Mouse (Mus musculus) embryonic facial prominence, embryonic 11.5 days (tissue): ENCODE measurements around the gene Pla2g10. TPM values are rescaled to one million over a fixed set of nuclear protein-coding genes. Genes with fewer than 3 reads are reported as not detected.

ENCODE experiments used
- ATAC-seq: fragments of 200-750 bp; cut with Nextera tagmentation; replicated peaks from 2 replicates; pipeline ENCODE4 v1.8.0; 2017; ENCODE audit warnings: low read depth; ENCODE audit not compliant: insufficient number of reproducible peaks, low FRiP score, low TSS enrichment
- DNase-seq: peaks from one replicate; pipeline ENCODE4 v3.0.0-alpha.2; 2015; ENCODE audit warnings: low spot score
- H3K27ac ChIP-seq: fragments of 300-500 bp; sonication (generic); replicated peaks from 2 replicates; pipeline ENCODE4 v1.5.1; 2014; ENCODE audit warnings: mild to moderate bottlenecking, low read depth, low read length, control low read depth
- H3K27me3 ChIP-seq: fragments of 300-500 bp; sonication (generic); 2 replicates; pipeline ENCODE4 v1.6.1; 2014; ENCODE audit warnings: mild to moderate bottlenecking, low read length, moderate library complexity, mixed read lengths; ENCODE audit not compliant: control insufficient read depth, insufficient read depth
- H3K36me3 ChIP-seq: fragments of 300-500 bp; sonication (generic); replicated peaks from 2 replicates; pipeline ENCODE4 v1.6.1; 2014; ENCODE audit warnings: low read depth, mild to moderate bottlenecking, low read length, moderate library complexity, mixed read lengths; ENCODE audit not compliant: control insufficient read depth, insufficient read depth
- H3K4me1 ChIP-seq: fragments of 300-500 bp; sonication (generic); 2 replicates; pipeline ENCODE4 v1.6.1; 2014; ENCODE audit warnings: low read length, mixed read lengths; ENCODE audit not compliant: control insufficient read depth, insufficient read depth
- H3K4me2 ChIP-seq: fragments of 300-500 bp; sonication (generic); 2 replicates; pipeline ENCODE4 v1.6.1; 2014; ENCODE audit warnings: low read depth, mild to moderate bottlenecking, control low read depth, low read length, moderate library complexity
- H3K4me3 ChIP-seq: fragments of 300-500 bp; sonication (generic); 2 replicates; pipeline ENCODE4 v1.5.1; 2014; ENCODE audit warnings: low read depth, low read length, control low read depth
- H3K9ac ChIP-seq: fragments of 300-500 bp; sonication (generic); replicated peaks from 2 replicates; pipeline ENCODE4 v1.6.1; 2014; ENCODE audit warnings: mild to moderate bottlenecking, control low read depth, low read length
- H3K9me3 ChIP-seq: fragments of 300-500 bp; sonication (generic); replicated peaks from 2 replicates; pipeline ENCODE4 v1.6.1; 2016; ENCODE audit warnings: mild to moderate bottlenecking, low read length, inconsistent platforms, mixed read lengths; ENCODE audit not compliant: control insufficient read depth
- WGBS: fragments of 180-500 bp; shearing (Covaris S2); extraction: QIAGEN DNeasy Blood & Tissue Kit; methylation state at CpG from one replicate; pipeline ENCODE4 v1.1.7; 2014; 5-methylcytosine and 5-hydroxymethylcytosine counted together
- polyA plus RNA-seq: library from polyadenylated mRNA; unstranded; fragments of >200 nt; fragmentation: Nextera tagmentation; extraction: Ambion mirVana; gene quantifications from 2 replicates; pipeline ENCODE4 v1.2.1, GENCODE M21; 2014

Pla2g10 gene
- polyA plus RNA-seq, 1 experiment from 2014 or later: not detected

DNA sequence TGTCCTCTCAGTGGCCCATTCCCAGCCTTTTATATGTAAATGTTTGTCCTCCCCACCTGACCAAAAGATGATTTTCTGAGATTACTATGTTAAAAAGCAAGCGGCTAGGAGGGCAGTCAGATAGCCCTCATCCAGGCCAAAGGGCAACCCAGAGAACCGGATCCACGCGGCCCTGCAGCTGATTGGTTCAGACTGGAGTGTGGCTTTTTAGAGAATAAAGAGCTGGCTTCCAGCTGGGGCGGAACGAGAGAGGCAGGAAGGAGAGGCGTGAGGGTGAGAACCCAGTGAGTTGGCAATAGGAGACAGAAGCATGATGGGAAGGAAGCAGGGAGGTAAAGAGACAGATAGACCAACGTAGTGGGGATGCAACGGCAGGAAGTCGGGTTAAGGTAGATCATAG lies 7.8 kb downstream of the Pla2g10 start:
- no peak for ATAC-seq
- no peaks in the 10 kb centered on the region for H3K36me3 ChIP-seq
- WGBS: 39% methylated on average over 10 of the region's 10 CpGs
- no peak overlapping the region for H3K4me2 ChIP-seq
- no peaks in the 10 kb centered on the region for H3K27me3 ChIP-seq
- no peak overlapping the region for H3K4me3 ChIP-seq
- no peaks in the 10 kb centered on the region for H3K4me1 ChIP-seq
- no peaks in the 10 kb centered on the region for H3K9me3 ChIP-seq
- no peak overlapping the region for H3K9ac ChIP-seq
- DNase-seq: no peak
- H3K27ac ChIP-seq: no peak overlapping the region

DNA sequence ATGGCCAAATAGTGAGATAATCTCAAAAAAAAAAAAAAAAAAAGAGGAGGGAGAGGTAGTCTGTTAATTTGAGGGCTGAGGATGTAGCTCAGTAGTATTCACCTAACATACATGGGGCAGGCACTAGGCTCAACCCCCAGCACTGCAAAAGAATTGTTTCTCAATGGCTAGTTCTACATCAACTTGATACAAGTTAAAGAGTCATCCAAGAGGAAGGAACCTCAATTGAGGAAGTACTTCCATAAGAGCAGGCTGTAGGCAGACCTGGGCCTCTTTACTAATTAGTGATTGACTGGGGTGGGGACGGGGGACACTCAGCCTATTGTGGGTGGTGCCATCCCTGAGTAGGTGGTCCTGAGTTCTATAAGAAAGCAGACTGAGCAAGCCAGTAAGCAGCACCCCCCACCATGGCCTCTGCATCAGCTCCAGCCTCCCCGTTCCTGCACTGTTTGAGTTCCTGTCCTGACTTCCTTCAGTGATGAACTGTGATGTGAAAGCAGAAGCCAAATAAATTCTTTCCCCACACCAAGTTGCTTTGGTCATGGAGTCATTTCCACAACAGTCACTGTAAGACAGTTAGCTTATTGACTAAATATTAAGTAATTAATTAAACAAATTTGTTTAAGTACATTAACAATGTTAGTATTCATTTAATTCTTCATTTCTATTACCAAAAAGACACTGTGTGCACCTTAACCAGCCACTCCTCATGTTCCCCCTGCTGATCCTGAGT lies 13.8 kb downstream of the Pla2g10 start:
- Histone ChIP-seq H3K9me3 (no peaks in the 10 kb centered on the region), H3K36me3 (no peaks in the 10 kb centered on the region), H3K9ac (no peak overlapping the region), H3K4me2 (no peak overlapping the region), H3K4me1 (no peaks in the 10 kb centered on the region), H3K4me3 (no peak overlapping the region), H3K27ac (no peak overlapping the region), H3K27me3 (no peaks in the 10 kb centered on the region)
- DNase-seq (no peak), ATAC-seq (no peak)
- WGBS: 90% methylated on average over 2 of the region's 2 CpGs

DNA sequence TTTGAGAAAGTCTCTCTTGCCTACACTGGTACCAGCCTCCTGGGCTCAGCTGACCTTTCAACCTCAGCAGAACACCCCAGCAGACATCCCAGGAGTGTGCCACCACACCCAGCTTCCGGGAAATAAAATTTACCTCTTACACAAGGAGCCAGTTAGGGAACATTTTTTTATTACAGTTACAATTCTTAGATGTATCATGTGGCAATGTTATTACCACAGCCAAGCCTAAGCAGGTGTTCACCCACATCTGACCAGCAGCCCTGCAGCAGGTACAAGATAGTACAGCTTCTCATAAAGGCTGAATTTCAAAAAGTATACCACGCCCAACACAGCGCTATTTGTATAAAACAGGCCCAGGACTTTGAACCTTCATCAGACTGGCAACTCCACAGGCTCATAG lies 15.9 kb downstream of the Pla2g10 start:
- ATAC-seq (no peak), DNase-seq (no peak)
- Histone ChIP-seq H3K4me3 (no peak overlapping the region), H3K27ac (no peak overlapping the region), H3K4me2 (no peak overlapping the region), H3K36me3 (no peaks in the 10 kb centered on the region), H3K4me1 (no peaks in the 10 kb centered on the region), H3K27me3 (no peaks in the 10 kb centered on the region), H3K9me3 (no peaks in the 10 kb centered on the region), H3K9ac (no peak overlapping the region)
- 84% methylated on average over 3 of the region's 3 CpGs for WGBS

DNA sequence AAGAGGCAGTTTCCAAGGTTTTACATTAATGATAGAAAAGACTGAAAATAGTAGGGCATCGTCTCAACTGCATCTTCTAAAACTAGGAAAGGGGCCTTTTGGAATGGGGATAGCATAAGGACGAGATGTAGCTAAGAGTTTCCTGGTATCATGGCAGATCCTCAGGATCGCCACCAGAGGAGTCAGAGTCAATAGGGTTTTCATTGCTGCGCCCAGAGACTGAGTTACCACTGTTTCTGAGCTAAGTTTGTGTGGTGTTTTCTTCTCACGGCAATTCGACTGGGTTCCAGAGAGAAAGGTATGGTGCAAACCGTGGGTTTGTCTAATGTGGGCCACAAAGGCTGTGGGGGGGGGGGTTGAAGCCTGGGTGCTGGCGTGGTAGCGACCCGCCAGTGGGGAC lies 26.1 kb downstream of the Pla2g10 start:
- H3K9ac ChIP-seq: no peak overlapping the region
- H3K4me2 ChIP-seq: no peak overlapping the region
- ATAC-seq (no peak), DNase-seq (no peak)
- H3K4me3 ChIP-seq: no peak overlapping the region
- no peaks in the 10 kb centered on the region for H3K9me3 ChIP-seq
- no peaks in the 10 kb centered on the region for H3K36me3 ChIP-seq
- H3K4me1 ChIP-seq: no peaks in the 10 kb centered on the region
- no peaks in the 10 kb centered on the region for H3K27me3 ChIP-seq
- WGBS: 92% methylated on average over 10 of the region's 10 CpGs
- H3K27ac ChIP-seq: no peak overlapping the region

DNA sequence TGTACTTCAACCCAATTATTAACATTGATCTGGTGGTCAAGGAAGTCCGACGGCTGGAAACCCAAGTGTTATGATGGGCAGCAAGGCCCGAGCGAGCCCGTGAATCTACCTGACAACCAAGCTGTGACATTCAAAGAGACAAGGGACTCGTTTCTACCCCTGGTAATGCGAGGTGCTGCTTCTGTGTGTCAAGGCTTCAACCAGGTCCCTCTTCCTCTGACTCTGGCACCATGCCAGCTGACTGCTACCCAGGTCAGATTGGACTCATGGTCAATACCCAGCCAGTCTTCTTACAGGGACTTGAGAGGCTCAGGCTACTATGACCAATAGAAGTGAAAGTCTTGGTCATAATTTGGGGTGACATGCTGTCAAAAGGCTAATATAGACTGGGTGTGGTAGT lies 28.6 kb downstream of the Pla2g10 start:
- no peaks in the 10 kb centered on the region for H3K4me1 ChIP-seq
- H3K27me3 ChIP-seq: no peaks in the 10 kb centered on the region
- no peaks in the 10 kb centered on the region for H3K9me3 ChIP-seq
- H3K4me3 ChIP-seq: no peak overlapping the region
- no peaks in the 10 kb centered on the region for H3K36me3 ChIP-seq
- no peak overlapping the region for H3K27ac ChIP-seq
- WGBS: 92% methylated on average over 7 of the region's 7 CpGs
- no peak for DNase-seq
- ATAC-seq: no peak
- no peak overlapping the region for H3K9ac ChIP-seq
- no peak overlapping the region for H3K4me2 ChIP-seq

DNA sequence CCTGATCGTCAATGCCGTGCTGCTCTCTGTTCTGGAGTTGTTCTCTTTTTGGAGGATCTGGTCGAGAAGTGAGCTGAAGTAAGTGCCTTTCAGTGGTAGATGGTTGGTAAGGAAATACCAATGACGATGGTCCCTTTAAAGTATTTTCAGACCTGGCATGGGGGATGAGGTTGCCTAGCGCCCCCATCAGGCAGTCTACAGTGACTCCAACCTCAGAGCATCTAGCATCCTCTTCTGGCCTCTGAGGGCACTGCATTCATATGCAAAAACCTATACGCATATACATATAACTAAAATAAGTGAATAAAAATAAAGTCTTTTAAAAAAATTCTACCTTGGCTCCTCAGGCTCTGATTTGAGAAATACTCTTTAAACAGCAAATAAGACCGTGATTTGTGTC lies 31.8 kb downstream of the Pla2g10 start:
- no peaks in the 10 kb centered on the region for H3K9me3 ChIP-seq
- H3K27ac ChIP-seq: no peak overlapping the region
- H3K4me3 ChIP-seq: no peak overlapping the region
- H3K4me2 ChIP-seq: no peak overlapping the region
- no peak overlapping the region for H3K9ac ChIP-seq
- H3K4me1 ChIP-seq: no peaks in the 10 kb centered on the region
- H3K36me3 ChIP-seq: no peaks in the 10 kb centered on the region
- DNase-seq (no peak), ATAC-seq (no peak)
- WGBS: 88% methylated on average over 7 of the region's 7 CpGs
- H3K27me3 ChIP-seq: no peaks in the 10 kb centered on the region

DNA sequence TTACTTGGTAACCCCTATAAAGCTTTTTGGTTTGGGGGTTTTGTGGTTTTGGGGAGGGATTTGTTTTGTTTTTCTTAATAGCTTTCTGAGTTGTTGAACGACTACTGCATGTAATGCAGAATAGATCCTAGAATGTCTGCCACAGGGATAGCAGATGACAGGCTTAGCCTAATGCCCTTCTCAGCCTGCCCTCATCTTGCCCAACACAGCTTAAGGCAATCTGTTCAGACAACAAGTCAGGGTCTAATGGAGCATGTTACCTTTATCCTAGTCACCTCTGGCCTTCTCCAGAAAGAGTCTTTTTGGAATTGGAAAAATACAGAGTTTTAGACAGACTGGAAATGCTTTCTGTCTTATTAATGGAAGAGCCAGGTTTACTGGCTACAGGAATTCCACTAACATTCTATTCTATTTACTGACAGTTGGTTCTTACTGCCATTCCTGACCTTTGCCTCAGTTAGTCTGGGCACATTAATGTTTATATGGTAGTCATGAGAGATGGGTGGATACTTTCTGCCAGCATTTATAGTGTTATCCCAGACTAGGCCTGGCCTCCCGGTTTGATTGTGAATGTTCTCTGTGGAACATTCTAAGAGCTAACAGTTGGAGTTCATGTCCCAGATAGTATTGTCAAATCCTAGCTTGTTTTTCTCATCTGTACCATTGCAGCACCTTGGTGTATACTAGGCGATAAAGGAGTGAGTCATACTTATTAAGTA lies 52.0 kb downstream of the Pla2g10 start:
- no peaks in the 10 kb centered on the region for H3K4me1 ChIP-seq
- H3K4me2 ChIP-seq: no peak overlapping the region
- no peak for DNase-seq
- ATAC-seq: no peak
- H3K27me3 ChIP-seq: no peaks in the 10 kb centered on the region
- H3K9me3 ChIP-seq: no peaks in the 10 kb centered on the region
- WGBS: 91% methylated on average over 3 of the region's 3 CpGs
- H3K4me3 ChIP-seq: no peak overlapping the region
- H3K27ac ChIP-seq: no peak overlapping the region
- H3K36me3 ChIP-seq: peaks cover 2% of the 10 kb centered on the region; the same call in 1 of the 2 replicates
- H3K9ac ChIP-seq: no peak overlapping the region

DNA sequence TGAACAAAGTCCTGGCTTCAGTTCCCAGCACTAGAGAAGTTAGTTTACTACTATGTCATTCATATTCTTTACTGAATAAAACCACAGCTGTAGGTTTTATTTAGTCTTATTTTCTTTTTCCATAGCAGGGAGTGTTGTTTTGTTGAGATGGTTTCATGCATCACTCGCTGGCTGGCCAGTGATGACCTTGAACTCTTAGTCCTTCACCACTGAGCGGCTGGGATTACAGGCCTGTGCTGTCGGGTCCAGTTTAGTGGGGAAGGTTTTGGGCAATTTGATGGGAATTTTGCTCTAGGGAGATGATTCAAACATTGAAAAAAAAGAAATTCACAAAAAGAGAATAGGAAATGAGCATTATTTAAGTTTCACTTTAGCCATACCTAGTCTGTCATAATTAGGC lies 56.3 kb downstream of the Pla2g10 start:
- no peak for DNase-seq
- ATAC-seq: no peak

More for the DNA sequence above, 56.3 kb downstream of the Pla2g10 start:
- Histone ChIP-seq H3K4me3 (no peak overlapping the region), H3K4me1 (no peaks in the 10 kb centered on the region), H3K9ac (no peak overlapping the region), H3K4me2 (no peak overlapping the region), H3K27ac (no peak overlapping the region), H3K9me3 (no peaks in the 10 kb centered on the region), H3K36me3 (peaks cover 2% of the 10 kb centered on the region; the same call in 1 of the 2 replicates), H3K27me3 (no peaks in the 10 kb centered on the region)
- 96% methylated on average over 3 of the region's 3 CpGs for WGBS
